Mouse (Mus musculus) gastrocnemius, postnatal 36 days (tissue): ENCODE results near the gene Plgrkt. TPM values are rescaled to one million over a fixed set of nuclear protein-coding genes. Genes with fewer than 3 reads are reported as not detected.

Source experiments
- DNase-seq, 2 experiments: peaks; one replicate each; pipeline ENCODE4 v3.0.0; 2022
- intact Hi-C: fragments of 180-260 bp; cut with DNase I; formaldehyde crosslinking; loops from one replicate; pipeline ENCODE4 v1.15.1; 2025
- total RNA-seq, 2 experiments: library from RNA; stranded (reverse); gene quantifications; 2 replicates each; pipeline ENCODE4 v1.2.3; 2021

The Plgrkt gene
- total RNA-seq, 2 experiments from 2014 or later = 15.5 to 17.4 TPM

DNA sequence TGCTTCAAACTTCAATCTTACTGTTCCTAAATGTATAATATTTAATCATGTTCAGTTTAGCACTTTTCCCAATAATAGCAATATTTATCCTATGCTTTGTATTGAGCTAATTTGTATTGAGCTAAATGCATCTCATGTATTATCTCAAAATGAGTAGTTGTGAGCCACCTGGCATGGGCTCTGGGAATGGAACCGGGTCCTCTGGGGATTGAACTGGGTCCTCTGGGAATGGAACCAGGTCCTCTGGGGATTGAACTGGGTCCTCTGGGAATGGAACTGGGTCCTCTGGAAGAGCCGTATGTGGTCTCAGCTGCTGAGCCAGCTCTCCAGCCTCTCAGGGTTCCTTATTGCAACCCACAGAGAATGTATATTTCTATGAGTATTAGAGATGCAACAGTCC is 65.1 kb downstream of the Plgrkt start:
- no peak for DNase-seq
- intact Hi-C loops = no loop called here

DNA sequence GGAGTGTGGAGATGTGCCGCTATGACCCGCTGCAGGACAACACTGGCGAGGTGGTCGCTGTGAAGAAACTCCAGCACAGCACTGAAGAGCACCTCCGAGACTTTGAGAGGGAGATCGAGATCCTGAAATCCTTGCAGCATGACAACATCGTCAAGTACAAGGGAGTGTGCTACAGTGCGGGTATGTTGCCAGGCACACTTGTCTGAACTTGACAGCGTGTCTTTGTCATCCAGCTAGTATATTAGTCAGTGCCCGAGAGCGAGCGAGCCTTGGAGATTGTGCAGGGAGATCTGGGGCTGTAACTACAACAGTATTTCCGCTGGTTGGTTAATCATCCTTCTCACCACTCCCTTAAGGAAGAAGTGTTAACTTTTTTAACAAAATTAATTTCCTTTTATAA is 66.3 kb downstream of the Plgrkt start:
- intact Hi-C loops = no loop called here
- no peak for DNase-seq

Other genes with a start within 250 kb of the Plgrkt start
- gene Jak2, start 115.6 kb downstream of the Plgrkt start, total RNA-seq = 10 to 100 TPM; 29.5 to 30.6 TPM
- not detected for gene Insl6, start 42.0 kb downstream of the Plgrkt start, total RNA-seq
- gene Rln1, start 32.7 kb downstream of the Plgrkt start, total RNA-seq = not detected
- under 1 TPM; 0.52 to 0.61 TPM for gene Cd274, start 65 bp upstream of the Plgrkt start, total RNA-seq
- gene Pdcd1lg2, start 43.5 kb upstream of the Plgrkt start, total RNA-seq = not detected
- 10 to 100 TPM; 22.9 to 23.2 TPM for gene Ric1, start 154.9 kb upstream of the Plgrkt start, total RNA-seq